Mouse (Mus musculus): ENCODE results near the gene Nsd1.
"Not testable (repeated sequence)": the region's sequence is repeated elsewhere in the genome, so short reads cannot be mapped to it uniquely, and the experiment has no call there.

Nsd1 gene

GRCm38 (mm10) chr13:55190121-55190868, 19.3 kb upstream of the Nsd1 start:
- DNase-seq (ENCODE audit: low read depth, low spot score), result peak; percentile 88

DNA sequence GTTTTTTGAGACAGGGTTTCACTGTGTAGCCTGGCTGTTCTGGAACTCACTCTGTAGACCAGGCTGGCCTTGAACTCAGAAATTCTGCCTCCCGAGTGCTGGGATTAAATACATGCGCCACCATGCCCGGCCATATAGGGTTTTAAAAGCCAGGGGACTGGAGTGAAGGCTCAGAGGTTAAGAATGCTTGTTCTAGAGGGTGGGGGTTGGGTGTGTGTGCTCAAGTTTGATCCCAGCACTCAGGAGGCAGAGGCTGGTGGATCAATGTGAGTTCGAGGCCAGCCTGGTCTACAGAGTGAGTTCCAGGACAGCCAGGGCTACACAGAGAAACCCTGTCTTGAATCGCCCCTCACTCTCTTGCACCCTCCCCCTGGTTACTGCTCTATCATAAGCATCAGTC, 18.0 kb upstream of the Nsd1 start:
- no peak for DNase-seq (ENCODE audit: low read depth, low spot score)

GRCm38 (mm10) chr13:55202758-55203157, 6.8 kb upstream of the Nsd1 start:
- not testable (repeated sequence) for DNase-seq (ENCODE audit: low read depth, low spot score)

DNA sequence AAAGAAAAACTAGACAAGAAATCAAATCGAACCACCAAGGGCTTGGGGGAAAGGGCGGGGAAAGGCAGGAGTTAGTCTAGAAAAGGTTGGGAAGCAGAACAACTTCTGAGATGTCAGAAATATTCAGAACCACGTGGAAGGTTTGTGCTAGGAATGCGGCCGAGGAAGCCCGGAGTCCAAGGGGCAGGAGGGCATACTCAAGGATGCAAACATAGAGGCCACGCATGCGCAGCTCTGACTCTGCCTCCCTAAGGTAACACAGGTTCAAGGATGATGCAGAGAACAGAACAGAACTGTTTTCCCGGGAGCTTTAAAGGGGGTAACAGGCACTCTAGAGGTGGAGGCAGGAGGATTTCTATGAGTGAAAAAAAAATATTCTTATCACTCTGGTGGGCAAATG, 5.8 kb upstream of the Nsd1 start:
- DNase-seq (ENCODE audit: low read depth, low spot score), result no peak

- no peak for DNase-seq (ENCODE audit: low read depth, low spot score)
Measured at GRCm38 (mm10) chr13:55204667-55205389, 4.8 kb upstream of the Nsd1 start.

DNA sequence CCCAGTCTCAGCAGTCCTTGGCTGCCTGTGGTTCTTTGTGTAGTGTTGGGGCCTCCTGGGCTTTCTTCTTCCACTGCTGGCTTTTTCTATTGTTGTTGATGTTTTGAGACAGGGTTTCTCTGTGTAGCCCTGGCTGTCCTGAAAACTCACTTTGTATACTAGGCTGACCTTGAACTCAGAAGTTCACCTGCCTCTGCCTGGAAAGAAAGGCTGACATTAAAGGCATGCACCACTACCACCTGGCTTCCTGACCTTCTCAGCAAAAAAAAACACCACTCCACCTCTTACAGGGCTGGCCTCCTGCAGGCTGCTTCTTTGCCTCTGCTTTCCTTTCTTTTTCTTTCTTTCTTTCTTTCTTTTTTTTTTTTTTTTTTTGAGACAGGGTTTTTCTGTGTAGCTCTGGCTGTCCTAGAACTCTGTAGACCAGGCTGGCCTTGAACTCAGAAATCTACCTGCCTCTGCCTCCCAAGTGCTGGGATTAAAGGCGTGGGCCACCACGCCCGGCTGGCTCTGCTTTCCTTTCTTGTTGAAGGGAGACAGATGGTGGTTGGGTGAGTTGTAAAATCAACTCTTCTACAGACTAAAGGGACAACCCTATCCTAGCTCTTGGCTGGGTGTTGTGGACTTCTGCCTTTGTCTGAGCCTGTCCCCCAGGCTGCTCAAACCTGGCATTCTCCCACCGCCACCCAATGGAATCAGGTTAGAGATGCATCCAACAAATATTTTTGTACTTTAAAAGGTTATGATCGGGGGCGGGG, 4.0 kb upstream of the Nsd1 start:
- no peak for DNase-seq (ENCODE audit: low read depth, low spot score)

GRCm38 (mm10) chr13:55208837-55209648, 539 bp upstream of the Nsd1 start:
- no peak for DNase-seq (ENCODE audit: low read depth, low spot score)

- DNase-seq (ENCODE audit: low read depth, low spot score), result peak; percentile 41
Measured at GRCm38 (mm10) chr13:55210193-55210970, 800 bp downstream of the Nsd1 start.

- DNase-seq (ENCODE audit: low read depth, low spot score), result peak; percentile 54
Measured at GRCm38 (mm10) chr13:55210971-55211220, 1.3 kb downstream of the Nsd1 start.

DNA sequence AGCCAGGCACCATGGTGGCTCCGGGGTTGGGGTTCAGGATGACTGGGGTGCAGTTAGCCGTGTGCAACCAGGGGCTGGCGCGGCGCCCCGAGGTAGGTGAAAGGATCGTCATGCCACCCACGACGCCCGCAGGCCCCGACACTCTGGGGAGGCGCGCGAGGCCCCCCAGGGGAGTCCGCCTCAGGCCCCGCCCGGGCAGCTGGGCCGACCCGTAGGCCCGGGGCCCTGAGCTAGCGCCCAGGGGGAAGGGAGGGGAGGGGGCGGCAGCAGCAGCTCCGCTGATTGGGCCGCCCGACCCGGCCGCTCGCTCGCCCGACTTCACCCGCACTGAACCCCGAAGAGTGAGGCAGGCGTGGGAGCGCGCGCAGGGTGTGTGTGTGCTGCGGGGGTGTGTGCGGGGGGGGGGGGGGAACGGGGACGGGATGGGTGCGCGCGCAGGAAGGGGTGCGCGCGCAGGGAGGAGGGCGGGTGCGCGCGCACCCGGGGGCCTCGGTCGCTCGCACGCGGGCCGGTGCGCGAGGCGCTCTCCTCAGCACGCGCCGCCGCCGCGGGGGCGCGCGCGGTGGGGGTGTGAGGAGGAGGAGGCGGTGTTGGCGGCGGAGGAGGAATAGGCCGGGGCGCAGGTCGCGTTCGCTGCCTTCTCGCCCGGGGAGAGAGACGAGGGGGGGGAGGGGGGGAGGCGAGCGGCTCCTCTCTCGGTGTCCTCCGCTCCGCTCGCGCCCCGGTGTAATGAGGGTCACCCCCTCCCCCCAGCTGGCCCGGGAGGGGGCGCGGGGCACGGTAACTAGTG, 1.8 kb downstream of the Nsd1 start:
- DNase-seq (ENCODE audit: low read depth, low spot score), result peak; percentile 78

DNA sequence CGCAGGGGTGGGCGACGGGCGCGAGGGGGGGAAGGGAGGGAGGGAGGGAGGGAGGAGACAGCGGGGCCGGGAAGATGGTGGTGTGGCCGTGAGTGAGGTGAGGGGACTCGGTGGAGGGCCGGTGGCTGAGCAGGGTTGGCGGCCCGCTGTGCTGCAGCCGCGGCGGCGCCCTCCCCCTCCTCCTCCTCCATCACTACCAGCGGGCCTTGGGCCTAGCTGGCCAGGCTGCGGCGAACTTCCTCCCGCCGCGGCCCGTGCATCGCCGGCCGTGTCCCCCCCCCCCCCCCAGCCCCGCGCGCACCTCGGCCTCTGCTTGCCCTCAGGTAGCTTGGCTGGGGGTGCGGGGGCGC, 2.4 kb downstream of the Nsd1 start:
- DNase-seq (ENCODE audit: low read depth, low spot score), result no peak

DNA sequence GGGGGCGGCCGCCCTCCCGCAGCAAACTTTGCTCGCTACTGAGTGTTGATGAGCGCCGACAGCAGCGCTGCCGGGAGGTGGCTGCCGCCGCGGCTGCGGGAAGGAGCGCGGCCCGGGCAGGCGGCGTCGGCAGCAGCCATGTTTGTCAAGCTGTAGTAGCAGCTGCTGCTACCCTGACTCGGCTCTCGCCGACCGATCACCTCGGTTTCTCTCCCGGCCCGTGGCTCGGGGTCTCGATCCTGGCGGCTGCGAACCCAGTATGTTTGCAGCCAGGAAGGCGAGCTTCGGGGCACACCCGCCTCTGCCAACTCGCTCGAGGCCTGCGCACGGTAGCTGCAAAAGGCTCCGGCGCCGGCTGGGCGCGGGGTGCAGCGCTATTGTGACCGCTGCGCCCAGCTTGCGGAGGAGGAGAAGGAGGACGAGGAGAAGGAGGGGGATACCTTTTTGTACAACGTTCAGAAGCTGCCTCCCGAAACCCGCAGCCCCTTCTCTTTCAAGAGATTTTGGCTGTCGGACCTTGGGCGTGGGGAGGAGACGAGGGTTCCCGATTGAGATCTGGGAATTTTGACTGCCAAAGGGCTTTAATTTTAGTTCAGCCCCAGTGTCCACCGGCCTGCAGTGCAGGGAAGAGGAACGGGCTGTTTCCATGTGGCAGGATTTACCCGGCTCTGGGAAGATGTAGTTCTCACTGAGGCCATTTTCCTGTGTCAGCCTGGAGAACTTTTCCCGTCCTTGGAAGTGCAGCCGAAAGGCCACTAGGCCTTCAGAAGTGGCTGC, 3.0 kb downstream of the Nsd1 start:
- peak; percentile 40 for DNase-seq (ENCODE audit: low read depth, low spot score)

DNA sequence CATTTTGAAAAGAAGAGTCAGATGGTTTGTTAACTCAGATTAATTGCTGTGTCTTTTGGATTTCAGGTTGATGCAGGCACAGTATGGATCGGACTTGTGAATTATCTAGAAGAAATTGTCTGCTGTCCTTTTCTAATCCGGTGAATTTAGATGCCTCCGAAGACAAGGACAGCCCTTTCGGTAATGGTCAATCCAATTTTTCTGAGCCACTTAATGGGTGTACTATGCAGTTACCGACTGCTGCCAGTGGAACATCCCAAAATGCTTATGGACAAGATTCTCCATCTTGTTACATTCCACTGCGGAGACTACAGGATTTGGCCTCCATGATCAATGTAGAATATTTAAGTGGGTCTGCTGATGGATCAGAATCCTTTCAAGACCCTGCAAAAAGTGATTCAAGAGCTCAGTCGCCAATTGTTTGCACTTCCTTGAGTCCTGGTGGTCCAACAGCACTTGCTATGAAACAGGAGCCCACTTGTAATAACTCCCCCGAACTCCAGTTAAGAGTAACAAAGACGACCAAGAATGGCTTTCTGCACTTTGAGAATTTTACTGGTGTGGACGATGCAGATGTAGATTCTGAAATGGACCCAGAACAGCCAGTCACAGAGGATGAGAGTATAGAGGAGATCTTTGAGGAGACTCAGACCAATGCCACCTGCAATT, 3.7 kb downstream of the Nsd1 start:
- DNase-seq (ENCODE audit: low read depth, low spot score), result no peak

DNA sequence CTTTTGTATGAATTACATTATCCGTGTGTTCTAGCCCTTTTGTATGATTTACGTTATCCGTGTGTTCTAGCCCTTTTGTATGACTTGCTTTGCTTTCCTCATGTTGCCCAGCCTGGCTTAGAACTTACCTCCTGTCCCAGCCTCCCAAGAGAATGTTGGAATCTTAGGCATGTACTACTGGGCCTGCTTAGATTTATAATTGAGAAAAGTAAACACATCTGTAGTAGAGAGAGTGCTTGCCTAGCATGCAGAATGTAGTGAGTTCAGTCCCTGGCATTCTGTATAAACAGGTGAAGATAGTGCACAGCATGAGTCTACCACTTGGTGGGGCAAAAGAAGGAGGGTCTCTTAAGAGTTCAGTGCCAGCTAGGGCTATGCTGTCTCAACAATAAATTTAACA, 14.8 kb downstream of the Nsd1 start:
- DNase-seq (ENCODE audit: low read depth, low spot score), result no peak

- DNase-seq (ENCODE audit: low read depth, low spot score), result no peak
Measured at GRCm38 (mm10) chr13:55230701-55231100, 21.1 kb downstream of the Nsd1 start.

DNA sequence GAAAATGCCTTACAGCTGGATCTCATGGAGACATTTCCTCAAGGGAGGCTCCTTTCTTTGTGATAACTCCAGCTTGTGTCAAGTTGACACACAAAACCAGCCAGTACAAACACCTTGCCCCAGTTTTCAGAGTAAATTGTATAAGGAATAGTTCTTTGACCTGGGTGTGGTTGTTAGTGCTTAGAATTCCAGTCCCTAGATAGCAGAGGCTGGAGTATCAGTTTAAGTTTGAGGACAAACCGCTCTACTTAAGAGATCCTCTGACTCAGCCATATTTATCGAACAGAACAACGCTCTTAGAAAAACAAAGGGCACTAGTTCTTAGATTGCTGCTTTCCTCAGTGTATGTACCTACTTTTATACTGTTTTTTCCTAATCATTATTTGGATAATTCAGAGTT, 33.6 kb downstream of the Nsd1 start:
- no peak for DNase-seq (ENCODE audit: low read depth, low spot score)

GRCm38 (mm10) chr13:55247293-55248030, 37.9 kb downstream of the Nsd1 start:
- no peak for DNase-seq (ENCODE audit: low read depth, low spot score)

DNA sequence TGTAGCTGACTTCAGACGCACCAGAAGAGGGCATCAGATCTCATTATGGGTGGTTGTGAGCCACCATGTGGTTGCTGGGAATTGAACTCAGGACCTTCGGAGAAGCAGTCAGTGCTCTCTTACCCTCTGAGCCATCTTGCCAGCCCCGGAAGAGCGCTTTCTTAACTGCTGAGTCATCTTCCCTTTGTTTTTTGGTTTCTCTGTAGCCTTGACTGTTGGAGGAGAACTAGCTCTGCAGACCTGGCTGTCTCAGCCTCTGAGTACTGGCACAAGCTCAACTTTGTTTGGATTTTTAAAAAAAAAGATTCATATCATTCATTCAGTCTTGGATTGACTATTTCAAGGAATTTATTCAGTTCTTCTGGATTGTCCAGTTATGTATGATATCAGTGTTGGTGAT, 39.7 kb downstream of the Nsd1 start:
- no peak for DNase-seq (ENCODE audit: low read depth, low spot score)
